Mouse (Mus musculus) embryonic stem cell, embryonic (primary cell): ENCODE results near the gene Zfp386.
"Not testable (repeated sequence)": the region's sequence is repeated elsewhere in the genome, so short reads cannot be mapped to it uniquely, and the experiment has no call there.

Experiments used
- CTCF ChIA-PET, 4 experiments: fragments of 300-600 bp in 2 of 4; fragments of 350-600 bp in 2 of 4; sonication (Branson Sonifier 250); formaldehyde crosslinking; loops; one replicate each; lab custom pipeline; 2022; ENCODE audit warnings: inconsistent platforms in 2 of 4; lab: Charles Lee
- POLR2A ChIA-PET, 4 experiments: fragments of 300-600 bp in 2 of 4; fragments of 350-600 bp in 2 of 4; sonication (Branson Sonifier 250); formaldehyde crosslinking; loops; one replicate each; lab custom pipeline; 2022; ENCODE audit warnings: antibody characterized with exemption in 4 of 4, inconsistent platforms in 1 of 4; lab: Charles Lee

The Zfp386 gene

GRCm38 (mm10) chr12:116047440-116048377, at the start of gene Zfp386:
TSS of gene Zfp386 (plus strand) at chr12:116047724.
- ChIA-PET POLR2A (interaction anchor here in 2 of 4 experiments (1.0 to 1.7 kb wide), 2 partner anchors 15 to 357 kb away, joined by 3 to 5 read pairs; partner anchors contain the start of gene Ncapg2 (in 1 of the 2)), CTCF (no interaction called here)

- POLR2A ChIA-PET, CTCF ChIA-PET: not testable (repeated sequence)
These were observed 47.7 kb upstream of the Zfp386 start for GRCm38 (mm10) chr12:115999784-116000183.

- CTCF ChIA-PET: interaction anchor here in 1 of 4 experiments (0.5 kb wide), 1 partner anchor 404 kb away, joined by 4 read pairs; no protein-coding TSS in a partner anchor
- POLR2A ChIA-PET: not testable (repeated sequence)
These were observed 44.6 kb upstream of the Zfp386 start for GRCm38 (mm10) chr12:116002946-116003345.

- ChIA-PET CTCF (interaction anchor here in 1 of 4 experiments (1.3 kb wide), 1 partner anchor 405 kb away, joined by 5 read pairs; no protein-coding TSS in a partner anchor), POLR2A (no interaction called here)
These were observed 36.7 kb upstream of the Zfp386 start for GRCm38 (mm10) chr12:116010812-116011211.

GRCm38 (mm10) chr12:116028095-116028494, 19.4 kb upstream of the Zfp386 start:
- ChIA-PET CTCF (interaction anchor here in 1 of 4 experiments (0.6 kb wide), 1 partner anchor 698 kb away, joined by 3 read pairs; no protein-coding TSS in a partner anchor), POLR2A (no interaction called here)

GRCm38 (mm10) chr12:116035346-116035745, 12.2 kb upstream of the Zfp386 start:
- CTCF ChIA-PET: no interaction called here
- POLR2A ChIA-PET: no interaction called here

- POLR2A ChIA-PET: no interaction called here
- CTCF ChIA-PET: interaction anchor here in 1 of 4 experiments (0.7 kb wide), 1 partner anchor 159 kb away, joined by 4 read pairs; no protein-coding TSS in a partner anchor
These were observed 2.7 kb upstream of the Zfp386 start for GRCm38 (mm10) chr12:116044785-116045184.

- CTCF ChIA-PET: interaction anchor here in 3 of 4 experiments (0.8 to 0.9 kb wide), 3 partner anchors 153 to 154 kb away, joined by 3 to 4 read pairs (median 4); no protein-coding TSS in a partner anchor
- POLR2A ChIA-PET: interaction anchor here in 1 of 4 experiments (1.7 to 3.3 kb wide), 2 partner anchors 12 to 14 kb away, joined by 5 to 9 read pairs; no protein-coding TSS in a partner anchor
These were observed 1.2 kb downstream of the Zfp386 start for GRCm38 (mm10) chr12:116048766-116049165.

GRCm38 (mm10) chr12:116049236-116049635, 1.7 kb downstream of the Zfp386 start:
- ChIA-PET POLR2A (interaction anchor here in 1 of 4 experiments (0.5 to 3.3 kb wide), 4 partner anchors 10 to 31 kb away, joined by 3 to 9 read pairs (median 4); no protein-coding TSS in a partner anchor), CTCF (interaction anchor here in 3 of 4 experiments (0.6 to 0.9 kb wide), 4 partner anchors 153 to 1045 kb away, joined by 3 to 4 read pairs (median 4); no protein-coding TSS in a partner anchor)

GRCm38 (mm10) chr12:116049701-116050100, 2.2 kb downstream of the Zfp386 start:
- ChIA-PET POLR2A (interaction anchor here in 1 of 4 experiments (0.5 to 3.3 kb wide), 5 partner anchors 10 to 30 kb away, joined by 3 to 11 read pairs (median 5); no protein-coding TSS in a partner anchor), CTCF (interaction anchor here in 2 of 4 experiments (0.6 to 1.0 kb wide), 4 partner anchors 21 to 1045 kb away, joined by 3 to 4 read pairs (median 4); no protein-coding TSS in a partner anchor)

- POLR2A ChIA-PET: interaction anchor here in 1 of 4 experiments (0.7 to 1.5 kb wide), 2 partner anchors 12 to 72 kb away, joined by 4 to 6 read pairs; no protein-coding TSS in a partner anchor
These were observed 6.8 kb downstream of the Zfp386 start for GRCm38 (mm10) chr12:116054342-116054741.

GRCm38 (mm10) chr12:116056112-116056511, 8.6 kb downstream of the Zfp386 start:
- CTCF ChIA-PET: no interaction called here
- POLR2A ChIA-PET: interaction anchor here in 1 of 4 experiments (1.1 to 1.7 kb wide), 2 partner anchors 11 to 18 kb away, joined by 3 to 5 read pairs; no protein-coding TSS in a partner anchor

More at GRCm38 (mm10) chr12:116054342-116054741, 6.8 kb downstream of the Zfp386 start:
- CTCF ChIA-PET: no interaction called here

GRCm38 (mm10) chr12:116061561-116062193, 14.2 kb downstream of the Zfp386 start:
- ChIA-PET POLR2A (interaction anchor here in 2 of 4 experiments (1.6 to 1.8 kb wide), 2 partner anchors 10 to 11 kb away, joined by 5 to 9 read pairs; no protein-coding TSS in a partner anchor), CTCF (no interaction called here)

- CTCF ChIA-PET: no interaction called here
These were observed 14.7 kb downstream of the Zfp386 start for GRCm38 (mm10) chr12:116062194-116062583.

GRCm38 (mm10) chr12:116063020-116063419, 15.5 kb downstream of the Zfp386 start:
- ChIA-PET POLR2A (interaction anchor here in 2 of 4 experiments (1.0 to 3.5 kb wide), 4 partner anchors 11 to 17 kb away, joined by 5 to 11 read pairs (median 6); no protein-coding TSS in a partner anchor), CTCF (no interaction called here)

More at GRCm38 (mm10) chr12:116062194-116062583, 14.7 kb downstream of the Zfp386 start:
- POLR2A ChIA-PET: interaction anchor here in 2 of 4 experiments (1.6 to 3.5 kb wide), 3 partner anchors 11 to 18 kb away, joined by 5 to 11 read pairs (median 6); no protein-coding TSS in a partner anchor

GRCm38 (mm10) chr12:116071023-116071422, 23.5 kb downstream of the Zfp386 start:
- ChIA-PET CTCF (interaction anchor here in 2 of 4 experiments (1.7 to 1.9 kb wide), 2 partner anchors 132 kb away, joined by 7 to 10 read pairs; no protein-coding TSS in a partner anchor), POLR2A (interaction anchor here in 1 of 4 experiments (1.2 kb wide), 1 partner anchor 10 kb away, joined by 3 read pairs; no protein-coding TSS in a partner anchor)

- POLR2A ChIA-PET: interaction anchor here in 2 of 4 experiments (0.8 to 1.3 kb wide), 4 partner anchors 10 to 69 kb away, joined by 3 to 4 read pairs (median 3); no protein-coding TSS in a partner anchor
- CTCF ChIA-PET: interaction anchor here in 2 of 4 experiments (0.7 to 1.3 kb wide), 3 partner anchors 74 to 126 kb away, joined by 3 read pairs; no protein-coding TSS in a partner anchor
These were observed 29.7 kb downstream of the Zfp386 start, which contains the start of gene Vipr2 for GRCm38 (mm10) chr12:116077074-116077854. TSS of gene Vipr2 (plus strand) at chr12:116077726.
